Mouse (Mus musculus) fat pad, adult 2 months (tissue): ENCODE results near the gene Cdsn.

Experiments
- DNase-seq: peaks from one replicate; pipeline ENCODE4 v3.0.0-alpha.2; 2011; ENCODE audit warnings: low read depth, low spot score; ENCODE audit errors: extremely low read depth

Cdsn gene

DNA sequence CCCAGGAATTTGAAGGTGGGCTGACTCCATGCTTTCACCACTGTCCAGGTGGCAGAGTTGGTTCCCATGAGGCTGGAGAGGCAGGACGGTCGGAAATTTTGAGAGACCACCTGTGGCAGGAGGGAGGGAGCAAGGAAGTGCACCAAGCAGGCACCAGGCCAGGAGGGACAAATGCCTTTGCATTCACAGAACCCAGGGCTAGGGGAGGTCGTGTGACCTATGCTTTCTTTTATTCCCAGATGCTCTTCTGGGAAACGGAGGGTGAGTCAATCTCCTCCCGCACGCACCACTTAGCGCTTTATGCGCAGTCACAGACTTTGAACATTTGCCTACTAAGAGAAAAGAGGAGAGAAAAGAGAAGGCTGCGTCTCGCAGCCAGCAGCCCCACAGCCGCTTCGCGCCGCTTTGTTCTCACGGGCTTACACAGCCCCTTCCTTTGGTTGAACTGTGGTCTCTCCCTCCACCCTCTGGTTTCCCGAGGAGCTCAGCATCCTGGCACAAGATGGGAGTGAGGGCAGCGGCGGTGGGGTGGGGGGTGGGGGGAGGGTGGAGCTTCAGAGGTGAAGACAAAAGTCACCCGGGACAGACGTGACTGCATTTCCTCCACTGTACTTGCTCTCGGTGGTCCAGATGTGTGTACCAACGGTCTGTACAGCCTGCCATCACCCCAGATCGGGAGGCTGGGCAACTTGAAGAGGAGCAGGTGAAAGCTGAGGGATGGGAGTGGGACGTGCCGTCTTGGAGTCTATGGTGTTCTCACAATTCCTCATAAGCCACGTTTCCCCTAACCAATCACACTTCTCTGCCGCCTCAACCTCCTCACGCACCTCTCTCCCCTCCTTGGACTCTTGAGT, 17.4 kb downstream of the Cdsn start:
- no peak for DNase-seq

DNA sequence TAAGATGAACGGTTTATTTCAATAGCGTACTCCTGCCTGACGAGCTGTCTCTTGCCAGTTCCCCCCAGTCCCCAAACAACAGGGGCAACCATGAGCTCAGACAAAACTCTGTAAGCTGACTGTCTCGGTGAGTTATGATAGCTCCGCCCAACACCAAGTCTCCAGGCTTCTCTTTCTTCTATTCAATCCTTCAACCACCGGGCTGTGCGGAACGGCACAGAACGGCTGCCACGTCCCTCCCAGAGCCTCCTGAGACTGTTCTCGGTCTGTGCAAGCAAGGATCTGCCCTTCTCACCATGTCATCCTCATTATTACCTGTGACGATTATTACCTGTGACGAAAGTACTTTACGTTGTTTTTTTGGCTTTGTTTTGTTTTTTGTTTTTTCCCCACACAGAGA, 18.9 kb downstream of the Cdsn start:
- DNase-seq, result no peak

DNA sequence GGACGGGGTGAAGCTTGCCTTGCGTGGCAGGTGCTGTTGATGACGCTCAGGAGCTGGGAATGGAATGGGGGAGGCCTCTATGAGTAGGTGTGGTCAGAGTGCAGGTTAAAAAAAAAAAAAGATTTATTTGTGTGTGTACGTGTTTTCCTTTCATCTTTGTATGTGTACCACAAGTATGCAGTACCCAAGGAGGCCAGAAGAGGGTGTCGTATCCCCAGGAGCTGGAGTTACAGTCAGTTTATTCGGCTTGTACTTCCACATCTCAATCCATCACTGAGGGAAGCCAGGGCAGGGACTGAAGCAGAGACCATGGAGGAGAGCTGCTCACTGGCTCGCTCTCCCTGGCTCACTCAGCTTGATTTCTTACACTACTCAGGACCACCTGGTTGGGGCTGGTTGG, 19.5 kb downstream of the Cdsn start:
- DNase-seq, result no peak

DNA sequence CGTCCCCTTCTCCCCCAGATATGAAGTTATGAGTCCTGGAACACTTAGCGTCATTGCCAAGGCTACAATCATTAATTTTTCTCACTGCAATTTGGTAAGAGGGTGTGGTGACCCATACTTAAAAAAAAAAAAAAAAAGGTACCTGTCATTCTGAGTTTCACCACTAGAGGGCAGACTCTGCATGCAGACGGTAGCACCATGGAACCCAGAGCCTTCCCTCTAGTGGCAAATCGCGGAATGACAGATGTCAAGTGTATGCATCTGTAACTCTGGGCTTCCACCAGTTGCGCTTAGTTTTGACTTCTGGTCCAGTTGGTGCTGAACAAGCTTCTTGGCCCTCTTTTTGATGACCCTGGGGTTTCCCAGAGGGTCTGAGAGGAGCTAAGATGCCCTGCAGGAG, 26.3 kb downstream of the Cdsn start:
- DNase-seq, result no peak

DNA sequence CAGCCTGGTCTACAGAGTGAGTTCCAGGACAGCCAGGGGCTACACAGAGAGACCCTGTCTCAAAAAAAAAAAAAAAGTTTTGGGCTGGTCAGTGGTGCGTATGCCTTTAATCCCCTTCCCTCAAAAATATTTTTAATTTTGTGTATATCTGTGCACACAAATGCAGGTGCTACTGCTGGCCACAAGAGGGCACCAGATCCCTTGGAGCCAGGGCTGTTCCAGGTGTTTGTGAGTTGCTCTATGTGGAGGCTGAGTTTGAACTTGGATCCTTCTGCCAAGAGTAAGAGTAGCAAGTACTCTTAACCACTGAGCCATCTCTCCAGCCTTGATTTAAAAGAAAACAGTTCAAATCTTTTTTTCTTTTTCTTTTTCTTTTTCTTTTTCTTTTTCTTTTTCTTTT, 31.0 kb downstream of the Cdsn start:
- DNase-seq, result no peak

DNA sequence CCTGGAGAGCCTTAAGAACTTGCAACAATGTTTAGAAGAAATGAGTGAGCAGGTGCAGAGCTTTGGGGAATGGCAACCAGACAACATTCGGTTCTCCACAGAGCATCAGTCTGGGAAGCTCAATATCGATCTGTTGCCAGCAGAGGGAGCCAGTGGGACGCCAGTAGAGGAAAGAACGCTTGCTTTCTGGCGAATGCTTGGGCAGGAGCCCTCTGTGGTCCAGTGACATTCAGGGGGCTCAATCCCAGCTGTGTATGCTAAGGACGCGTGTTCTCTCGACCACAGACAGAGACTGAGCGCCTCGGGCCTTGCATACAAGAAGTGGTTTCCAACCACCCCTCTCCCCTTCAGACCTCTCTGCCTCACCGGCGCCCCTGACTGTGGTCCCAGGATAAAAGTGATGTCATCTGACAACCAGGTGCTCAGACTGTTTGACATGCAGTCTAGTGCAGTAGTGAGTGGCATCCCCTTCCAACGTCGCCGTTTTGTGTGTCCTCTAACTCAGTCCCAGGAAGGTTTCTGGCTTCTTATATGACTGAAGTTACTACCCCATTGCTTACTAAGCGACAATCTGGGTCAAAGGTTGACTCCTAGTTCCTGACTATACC, 32.5 kb downstream of the Cdsn start:
- DNase-seq, result no peak

DNA sequence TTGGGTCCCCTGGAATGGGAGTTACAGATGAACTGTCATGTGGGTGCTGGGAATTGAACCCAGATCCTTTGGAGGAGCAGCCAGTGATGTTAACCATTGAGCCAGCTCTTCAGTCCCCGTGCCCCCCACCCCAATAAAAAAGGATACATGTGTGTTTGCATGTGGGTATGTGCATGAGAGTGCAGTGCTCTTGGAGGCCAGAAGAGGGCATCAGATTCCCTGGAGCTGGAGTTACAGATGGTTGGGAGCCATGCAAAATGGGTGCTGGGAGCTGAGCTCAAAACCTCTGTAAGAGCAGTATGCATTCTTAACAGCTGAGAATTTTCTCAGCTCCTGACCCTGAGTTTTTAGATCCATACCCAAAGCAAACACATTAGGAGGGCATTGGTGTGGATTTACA, 35.4 kb downstream of the Cdsn start:
- no peak for DNase-seq

DNA sequence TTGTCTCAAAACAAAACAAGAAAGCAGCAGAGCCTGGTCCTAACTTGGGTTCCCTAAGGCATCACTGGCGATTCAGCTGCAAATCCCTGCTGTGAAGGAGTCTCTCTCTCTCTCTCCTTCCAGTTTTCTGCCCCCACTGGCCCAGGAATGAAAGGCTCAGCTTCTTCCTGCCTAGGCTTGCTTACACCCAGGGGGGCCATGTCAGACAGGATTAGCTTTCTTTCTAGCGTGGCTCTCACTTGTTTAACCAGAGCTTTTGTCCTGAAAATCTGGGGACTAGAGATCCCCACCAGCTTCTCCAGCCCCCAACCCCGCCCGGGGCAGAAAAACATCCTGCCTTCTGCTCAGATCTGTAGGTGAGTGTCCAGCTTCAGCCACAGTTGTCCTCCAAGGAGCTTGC, 36.5 kb downstream of the Cdsn start:
- DNase-seq, result no peak

DNA sequence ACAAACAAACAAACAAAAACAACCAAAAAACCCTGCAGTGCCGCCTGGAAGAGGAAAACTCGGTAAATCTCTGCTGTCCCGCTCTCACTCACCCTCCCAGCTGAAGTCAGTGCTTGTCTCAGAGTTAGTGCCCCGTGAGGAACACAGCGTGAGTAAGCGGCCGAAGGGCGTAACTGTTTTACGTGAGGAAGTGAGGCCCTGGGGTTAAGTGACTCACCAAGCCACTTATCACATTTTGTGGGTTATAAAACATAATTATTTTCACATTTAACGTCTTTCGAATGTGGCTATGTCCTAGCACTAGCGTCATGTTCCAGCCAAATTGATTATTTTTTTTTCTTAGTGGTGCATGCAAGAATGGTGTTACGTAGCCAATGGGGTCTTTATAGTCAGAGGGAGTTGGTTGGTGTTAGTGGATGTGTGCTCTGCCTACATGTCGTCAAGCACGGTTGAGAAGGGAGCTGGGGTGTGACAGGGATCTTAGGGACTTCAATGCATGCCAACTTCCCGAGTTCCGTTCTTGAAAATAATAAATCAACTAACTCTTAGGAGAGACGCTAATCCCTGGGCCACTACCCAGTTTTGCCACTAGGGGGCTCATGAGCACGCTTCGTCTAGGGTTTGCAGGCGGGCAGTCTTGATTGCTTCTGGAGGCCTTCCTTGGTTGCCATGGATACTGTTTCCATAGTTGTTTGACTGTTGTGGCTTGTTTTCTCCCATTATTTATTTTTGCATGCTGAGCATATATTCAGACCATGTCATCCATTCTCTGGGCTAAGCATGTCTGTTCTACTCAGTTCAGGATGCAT, 38.7 kb downstream of the Cdsn start:
- DNase-seq, result no peak

DNA sequence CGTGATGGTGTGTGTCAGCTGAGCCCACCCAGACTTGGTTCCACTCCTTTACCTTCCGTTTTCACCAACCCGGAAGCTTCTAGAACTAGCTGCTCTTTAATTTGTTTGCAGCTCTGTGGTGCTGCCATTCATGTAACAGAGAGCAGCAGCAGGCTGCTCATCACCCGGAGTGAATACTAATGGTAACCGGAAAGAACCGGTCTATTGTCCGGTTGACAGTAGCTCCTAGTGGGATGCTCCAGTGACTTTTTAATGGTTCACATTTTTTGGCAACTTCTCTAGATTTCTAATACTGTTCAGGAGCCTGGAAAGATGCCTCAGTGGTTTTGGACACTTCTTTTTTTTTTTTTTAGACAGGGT, 39.3 kb downstream of the Cdsn start:
- no peak for DNase-seq

DNA sequence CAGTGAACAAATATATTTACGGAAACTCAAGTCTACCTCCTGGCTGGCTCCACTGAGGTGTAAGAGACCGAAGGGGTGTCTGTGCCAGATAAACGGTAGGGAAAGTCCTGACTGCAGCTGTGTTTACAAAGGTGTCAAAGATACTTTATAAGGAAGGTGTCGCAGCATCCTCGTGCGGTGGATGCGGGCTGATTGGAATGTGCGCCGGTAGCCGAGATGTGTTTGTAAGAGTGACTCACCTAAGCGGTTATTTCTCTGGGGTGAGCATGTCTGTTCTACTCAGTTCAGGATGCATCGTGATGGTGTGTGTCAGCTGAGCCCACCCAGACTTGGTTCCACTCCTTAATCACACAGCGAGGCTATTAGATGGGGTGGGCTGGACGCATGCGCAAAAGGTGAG, 39.8 kb downstream of the Cdsn start:
- no peak for DNase-seq

DNA sequence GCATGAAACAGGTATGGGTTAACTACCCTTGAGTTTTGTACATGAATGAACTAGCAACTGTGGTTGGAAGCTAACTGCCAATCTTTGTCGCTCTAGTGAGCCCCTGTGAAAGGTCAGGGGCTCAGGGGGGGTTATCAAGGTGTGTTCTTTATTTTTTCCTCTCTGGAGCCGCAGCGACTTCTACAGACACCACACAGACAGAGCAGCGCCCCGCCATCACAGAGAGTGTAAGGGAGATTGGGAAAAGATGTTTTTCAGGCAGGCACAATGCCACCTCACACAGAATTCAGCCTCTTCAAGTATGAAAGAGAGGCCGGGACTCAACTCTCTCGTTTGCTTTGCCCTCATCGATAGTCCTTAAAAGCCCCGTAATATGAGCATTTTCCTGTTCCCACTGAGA, 40.2 kb downstream of the Cdsn start:
- no peak for DNase-seq

DNA sequence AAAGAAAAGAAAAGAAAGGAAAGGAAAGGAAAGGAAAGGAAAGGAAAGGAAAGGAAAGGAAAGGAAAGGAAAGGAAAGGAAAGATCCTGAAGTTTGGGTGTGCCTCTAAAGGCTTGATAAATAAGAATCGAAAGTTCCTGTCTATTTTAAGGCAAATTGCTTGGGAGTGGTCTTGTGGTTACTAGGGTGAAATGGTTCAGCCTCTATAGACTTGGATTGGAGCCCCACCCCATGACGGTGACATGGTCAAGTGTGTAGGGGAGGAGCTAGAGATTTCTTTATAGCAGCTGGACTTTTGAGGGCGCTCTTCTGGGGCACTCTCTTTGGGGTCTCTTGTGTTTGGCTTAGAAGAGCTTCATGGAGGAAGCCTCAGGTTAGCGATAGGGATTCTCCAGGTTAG, 41.9 kb downstream of the Cdsn start:
- DNase-seq, result no peak

DNA sequence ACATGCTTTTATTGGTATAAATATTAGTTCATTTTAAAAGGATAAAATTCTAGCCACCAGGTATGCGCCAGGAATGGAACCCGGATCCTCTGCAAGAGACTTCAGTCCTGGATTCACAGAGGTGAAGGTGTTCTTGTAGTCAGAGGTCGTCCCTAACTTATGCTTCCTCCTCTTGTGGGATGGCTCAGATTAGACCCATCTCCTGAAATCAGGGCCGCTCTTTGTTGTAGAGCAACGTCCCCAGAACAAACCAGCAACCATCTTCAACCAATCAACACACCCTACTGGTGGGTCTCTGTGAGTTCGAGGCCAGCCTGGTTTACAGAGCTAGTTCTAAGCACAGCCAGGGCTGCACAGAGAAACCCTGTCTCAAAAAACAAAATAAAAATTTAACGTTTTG, 42.5 kb downstream of the Cdsn start:
- no peak for DNase-seq

DNA sequence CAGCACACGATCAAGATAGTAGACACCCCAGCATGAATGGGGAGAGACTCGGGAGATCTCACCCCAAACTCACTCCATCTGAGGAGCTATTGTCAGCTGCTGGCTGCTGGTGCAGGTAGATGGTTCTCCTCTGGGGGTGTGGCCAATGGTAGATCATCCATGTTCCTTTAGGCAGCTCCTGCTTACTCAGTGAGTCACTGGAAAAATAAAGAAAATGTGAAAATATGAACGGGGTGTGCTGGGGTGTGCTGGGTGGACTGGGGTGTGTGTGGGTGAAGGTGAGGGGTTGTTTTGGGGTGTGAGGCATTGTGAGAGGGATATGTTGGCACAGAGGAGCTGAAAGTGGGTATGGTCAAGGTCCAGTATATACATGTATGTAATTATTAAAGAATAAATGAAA, 45.5 kb downstream of the Cdsn start:
- DNase-seq, result no peak

DNA sequence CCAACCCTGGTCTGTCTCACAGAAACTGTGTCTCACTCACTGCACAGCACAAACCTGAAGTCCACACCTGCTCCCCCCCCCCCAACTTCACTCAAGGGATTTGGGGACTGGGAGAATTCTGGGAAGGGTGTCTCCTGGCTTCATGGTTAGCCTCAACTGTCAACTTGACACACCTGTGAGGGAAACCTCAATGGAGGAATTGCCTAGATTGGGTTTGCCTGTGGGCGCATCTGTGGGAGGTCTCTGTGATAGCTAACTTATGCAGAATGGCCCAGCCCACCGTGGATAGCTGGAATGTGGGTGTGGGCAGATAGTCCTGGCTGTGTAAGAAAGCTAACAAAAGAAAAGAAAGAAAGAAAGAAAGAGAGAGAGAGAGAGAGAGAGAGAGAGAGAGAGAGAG, 49.3 kb downstream of the Cdsn start, which contains the start of gene Sfta2:
Gene Sfta2 (plus strand): TSS at position 301 of the 400 bp plus-strand sequence.
- no peak for DNase-seq

DNA sequence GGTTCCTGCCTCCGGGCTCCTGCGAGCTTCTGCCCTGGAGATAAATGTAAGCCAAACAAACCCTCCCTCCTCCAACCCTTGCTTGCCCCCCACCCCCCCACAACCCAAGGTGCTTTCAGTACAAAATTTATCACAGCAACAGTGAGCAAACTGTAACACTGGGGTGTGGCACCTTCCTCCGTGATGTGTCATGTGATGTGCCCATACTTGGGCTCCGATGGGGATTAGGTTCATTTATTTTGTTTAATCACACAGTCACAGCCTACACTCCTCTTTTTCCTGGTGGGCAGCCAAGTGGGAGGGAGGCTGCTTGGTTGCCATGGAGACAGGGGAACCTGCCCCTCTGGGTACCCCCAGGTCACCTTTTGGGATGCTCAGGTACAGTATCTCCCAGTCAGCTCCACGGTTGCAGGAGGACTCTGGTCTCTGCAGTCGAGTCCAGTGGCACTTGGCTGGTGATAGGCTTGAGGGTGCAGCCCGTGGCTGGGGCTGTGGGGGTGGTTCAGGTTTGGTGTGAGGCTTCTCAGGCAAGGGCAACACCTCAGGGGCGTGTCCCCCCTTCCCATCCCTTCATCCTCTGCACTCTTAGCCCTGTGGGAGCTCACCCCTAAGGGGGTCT, 49.9 kb downstream of the Cdsn start:
- DNase-seq, result no peak
